Mouse (Mus musculus) ES-E14 (cell line): ENCODE measurements around the gene Hbb-y. TPM values are rescaled to one million over a fixed set of nuclear protein-coding genes. Genes with fewer than 3 reads are reported as not detected.
"Not testable (repeated sequence)": the region's sequence is repeated elsewhere in the genome, so short reads cannot be mapped to it uniquely, and the experiment has no call there.

Experiments
- DNase-seq: peaks from one replicate; pipeline ENCODE4 v3.0.0-alpha.2; 2013; ENCODE audit warnings: low read depth, low spot score
- H3K27ac ChIP-seq: 2 replicates; pipeline ENCODE4 v1.5.1; 2012; ENCODE audit warnings: low read depth, mild to moderate bottlenecking, low read length, moderate library complexity, mixed read lengths; ENCODE audit not compliant: poor library complexity, insufficient read depth, severe bottlenecking
- H3K36me3 ChIP-seq: 2 replicates; pipeline ENCODE4 v1.6.1; 2012; ENCODE audit warnings: mild to moderate bottlenecking, low read length, moderate library complexity, mixed read lengths; ENCODE audit not compliant: control insufficient read depth, poor library complexity, insufficient read depth, severe bottlenecking
- H3K4me1 ChIP-seq, 2 experiments: fragments of 150-350 bp in 1 of 2; sonication (generic) in 1 of 2; 2 replicates each; pipeline ENCODE4 v1.6.1; 2012; ENCODE audit warnings: low read length in 2 of 2, mild to moderate bottlenecking in 1 of 2, mixed read lengths in 1 of 2; ENCODE audit not compliant: control insufficient read depth in 2 of 2, insufficient read depth in 2 of 2, poor library complexity in 1 of 2
- H3K4me3 ChIP-seq, 2 experiments: fragments of 150-350 bp in 1 of 2; sonication (generic) in 1 of 2; 2 replicates each; pipeline ENCODE4 v1.5.1; 2012; ENCODE audit warnings: low read length in 2 of 2, low read depth in 1 of 2, mild to moderate bottlenecking in 1 of 2, mixed read lengths in 1 of 2; ENCODE audit not compliant: insufficient read depth in 1 of 2, poor library complexity in 1 of 2, severe bottlenecking in 1 of 2
- H3K9ac ChIP-seq: 2 replicates; pipeline ENCODE4 v1.6.1; 2012; ENCODE audit warnings: low read depth, mild to moderate bottlenecking, low read length, mixed read lengths; ENCODE audit not compliant: poor library complexity, insufficient read depth, severe bottlenecking
- H3K9me3 ChIP-seq: fragments of 150-350 bp; sonication (generic); 2 replicates; pipeline ENCODE4 v1.6.1; 2012; ENCODE audit warnings: low read depth, mild to moderate bottlenecking, low read length; ENCODE audit not compliant: control insufficient read depth, insufficient read depth
- CHD2 ChIP-seq: IDR thresholded peaks from 2 replicates; pipeline ENCODE4 v1.6.1; 2014; ENCODE audit warnings: mild to moderate bottlenecking, low read depth, low read length, inconsistent platforms
- HCFC1 ChIP-seq: IDR thresholded peaks from 2 replicates; pipeline ENCODE4 v1.6.1; 2012; ENCODE audit warnings: low read length, inconsistent platforms, borderline replicate concordance; ENCODE audit not compliant: insufficient read depth
- MAFK ChIP-seq: IDR thresholded peaks from 2 replicates; pipeline ENCODE4 v1.6.1; 2014; ENCODE audit warnings: mild to moderate bottlenecking, low read depth, low read length, inconsistent platforms; ENCODE audit not compliant: insufficient read depth
- ZC3H11A ChIP-seq: IDR thresholded peaks from 2 replicates; pipeline ENCODE4 v1.6.1; 2012; ENCODE audit warnings: low read depth, mild to moderate bottlenecking, inconsistent platforms, low read length, borderline replicate concordance
- ZNF384 ChIP-seq: IDR thresholded peaks from 2 replicates; pipeline ENCODE4 v1.6.1; 2012; ENCODE audit warnings: low read depth, low read length, inconsistent platforms
- in situ Hi-C, 2 experiments: fragments of 600-800 bp; cut with MboI; formaldehyde crosslinking; loops; one replicate each; pipeline ENCODE4 v1.15.1; 2025; ENCODE audit warnings: low sequenced_read_pairs in 2 of 2, inconsistent platforms in 1 of 2; ENCODE audit not compliant: unreplicated experiment in 2 of 2
- total RNA-seq: library from RNA; depleted of rRNA; stranded (reverse); fragments of 300-350 nt; gene quantifications from 2 replicates; pipeline ENCODE4 v1.2.3, GENCODE M21; 2012

The Hbb-y gene
- total RNA-seq, 1 experiment = not detected

GRCm38 (mm10) chr7:103827808-103828207 lies 25.2 kb downstream of the Hbb-y start, which contains the start of gene Hbb-bs:
Hbb-bs (minus strand) TSS chr7:103828096.
- no peaks in the 10 kb centered on the region for H3K9me3 ChIP-seq
- no peaks in the 10 kb centered on the region for H3K4me1 ChIP-seq
- H3K36me3 ChIP-seq = no peaks in the 10 kb centered on the region
- no peak for DNase-seq
- no peak within 1 kb of the TSS for H3K9ac ChIP-seq
- no peak within 1 kb of the TSS for H3K4me3 ChIP-seq
- H3K27ac ChIP-seq = no peak within 1 kb of the TSS
- no peak for TF ChIP-seq HCFC1
- no peak for TF ChIP-seq ZC3H11A
- no peak for TF ChIP-seq CHD2
- TF ChIP-seq MAFK = no peak
- no peak for TF ChIP-seq ZNF384
- in situ Hi-C loops = no loop called here

- DNase-seq, H3K4me3 ChIP-seq, H3K27ac ChIP-seq, H3K9me3 ChIP-seq, H3K4me1 ChIP-seq, H3K9ac ChIP-seq, in situ Hi-C loops, H3K36me3 ChIP-seq: not testable (repeated sequence)
These were observed 25.9 kb downstream of the Hbb-y start for GRCm38 (mm10) chr7:103827139-103827538.

- Histone ChIP-seq H3K4me3 (no peak overlapping the region), H3K9me3 (no peaks in the 10 kb centered on the region), H3K4me1 (no peaks in the 10 kb centered on the region), H3K27ac (no peak overlapping the region), H3K9ac (no peak overlapping the region), H3K36me3 (no peaks in the 10 kb centered on the region)
- in situ Hi-C loops = no loop called here
- no peak for DNase-seq
- TF ChIP-seq ZNF384 (no peak), HCFC1 (no peak), ZC3H11A (no peak), CHD2 (no peak), MAFK (no peak)
These were observed 26.6 kb downstream of the Hbb-y start for GRCm38 (mm10) chr7:103826255-103826887.

- H3K9ac ChIP-seq = no peak overlapping the region
- no peak for TF ChIP-seq MAFK
- TF ChIP-seq ZNF384 = no peak
- no peak for TF ChIP-seq HCFC1
- TF ChIP-seq CHD2 = no peak
- no peak for TF ChIP-seq ZC3H11A
- in situ Hi-C loops = no loop called here
- no peak overlapping the region for H3K4me3 ChIP-seq
- no peaks in the 10 kb centered on the region for H3K36me3 ChIP-seq
- H3K27ac ChIP-seq = no peak overlapping the region
- no peak for DNase-seq
- no peaks in the 10 kb centered on the region for H3K4me1 ChIP-seq
- H3K9me3 ChIP-seq = no peaks in the 10 kb centered on the region
These were observed 27.3 kb downstream of the Hbb-y start for GRCm38 (mm10) chr7:103825536-103826254.

- DNase-seq = no peak
- Histone ChIP-seq H3K4me3 (no peak overlapping the region), H3K9ac (no peak overlapping the region), H3K27ac (no peak overlapping the region), H3K36me3 (no peaks in the 10 kb centered on the region), H3K4me1 (no peaks in the 10 kb centered on the region), H3K9me3 (no peaks in the 10 kb centered on the region)
- TF ChIP-seq ZC3H11A = no peak
- no peak for TF ChIP-seq HCFC1
- no peak for TF ChIP-seq MAFK
- no peak for TF ChIP-seq CHD2
- TF ChIP-seq ZNF384 = no peak
- in situ Hi-C loops = no loop called here
These were observed 28.4 kb downstream of the Hbb-y start for GRCm38 (mm10) chr7:103824597-103824996.

- H3K4me1 ChIP-seq, H3K9me3 ChIP-seq, H3K36me3 ChIP-seq, H3K9ac ChIP-seq, H3K27ac ChIP-seq, DNase-seq, in situ Hi-C loops, H3K4me3 ChIP-seq: not testable (repeated sequence)
These were observed 37.9 kb downstream of the Hbb-y start for GRCm38 (mm10) chr7:103815085-103815484.
